Mouse (Mus musculus) limb, embryonic 11.5 days (tissue): ENCODE data around the gene Fggy. TPM values are rescaled to one million over a fixed set of nuclear protein-coding genes. Genes with fewer than 3 reads are reported as not detected.

ENCODE experiments used
- ATAC-seq: fragments of 200-750 bp; cut with Nextera tagmentation; 2 replicates; pipeline ENCODE4 v1.8.0; 2017; ENCODE audit warnings: low read depth; ENCODE audit not compliant: insufficient number of reproducible peaks, low FRiP score, low TSS enrichment
- DNase-seq: peaks from one replicate; pipeline ENCODE4 v3.0.0-alpha.2; 2015; ENCODE audit warnings: low spot score
- H3K27ac ChIP-seq: fragments of 300-500 bp; sonication (generic); replicated peaks from 2 replicates; pipeline ENCODE4 v1.5.1; 2014; ENCODE audit warnings: low read depth, mild to moderate bottlenecking, low read length
- H3K27me3 ChIP-seq: fragments of 300-500 bp; sonication (generic); 2 replicates; pipeline ENCODE4 v1.6.1; 2014; ENCODE audit warnings: mild to moderate bottlenecking, low read length, mixed read lengths; ENCODE audit not compliant: control insufficient read depth, insufficient read depth
- H3K36me3 ChIP-seq: fragments of 300-500 bp; sonication (generic); 2 replicates; pipeline ENCODE4 v1.6.1; 2014; ENCODE audit warnings: mild to moderate bottlenecking, low read length, moderate library complexity, mixed read lengths; ENCODE audit not compliant: control insufficient read depth, insufficient read depth
- H3K4me1 ChIP-seq: fragments of 300-500 bp; sonication (generic); 2 replicates; pipeline ENCODE4 v1.6.1; 2014; ENCODE audit warnings: low read length, mixed read lengths; ENCODE audit not compliant: control insufficient read depth, insufficient read depth
- H3K4me2 ChIP-seq: fragments of 300-500 bp; sonication (generic); 2 replicates; pipeline ENCODE4 v1.6.1; 2014; ENCODE audit warnings: low read depth, mild to moderate bottlenecking, moderate library complexity; ENCODE audit not compliant: severe bottlenecking
- H3K4me3 ChIP-seq: fragments of 300-500 bp; sonication (generic); 2 replicates; pipeline ENCODE4 v1.5.1; 2014; ENCODE audit warnings: low read depth, low read length
- H3K9ac ChIP-seq: fragments of 300-500 bp; sonication (generic); 2 replicates; pipeline ENCODE4 v1.6.1; 2014; ENCODE audit warnings: mild to moderate bottlenecking, low read length
- H3K9me3 ChIP-seq: fragments of 300-500 bp; sonication (generic); 2 replicates; pipeline ENCODE4 v1.6.1; 2016; ENCODE audit warnings: low read length; ENCODE audit not compliant: control insufficient read depth
- WGBS: fragments of 180-500 bp; shearing (Covaris S2); extraction: QIAGEN DNeasy Blood & Tissue Kit; methylation state at CpG from one replicate; pipeline ENCODE4 v1.1.7; 2014; 5-methylcytosine and 5-hydroxymethylcytosine counted together
- polyA plus RNA-seq: library from polyadenylated mRNA; unstranded; fragments of >200 nt; fragmentation: Nextera tagmentation; extraction: Ambion mirVana; gene quantifications from 2 replicates; pipeline ENCODE4 v1.2.1, GENCODE M21; 2014

Fggy gene
- polyA plus RNA-seq, 1 experiment from 2014 or later: 8.4 TPM

DNA sequence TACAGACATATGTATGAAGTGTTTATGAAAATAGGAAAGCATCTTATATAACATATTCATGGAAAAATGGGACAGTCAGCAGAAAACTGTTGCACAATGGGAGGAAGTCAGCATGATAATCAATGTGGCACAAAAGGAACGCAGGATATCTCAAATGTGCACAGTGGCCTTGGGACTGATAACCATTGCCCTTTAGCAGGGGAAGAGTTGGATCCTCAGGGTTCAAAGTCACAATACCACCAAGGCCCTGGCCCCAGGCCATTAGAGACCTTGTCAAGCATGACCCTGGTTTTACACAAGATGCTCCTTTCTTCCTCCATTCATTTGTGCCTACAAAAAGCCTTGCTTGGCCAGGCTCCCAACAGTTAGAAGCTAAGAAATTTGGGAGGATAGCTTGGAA lies 83.5 kb downstream of the Fggy start:
- no peak overlapping the region for H3K9ac ChIP-seq
- no peak overlapping the region for H3K4me3 ChIP-seq
- DNase-seq: no peak
- no peaks in the 10 kb centered on the region for H3K4me1 ChIP-seq
- no peaks in the 10 kb centered on the region for H3K36me3 ChIP-seq
- no peak for ATAC-seq
- no peaks in the 10 kb centered on the region for H3K9me3 ChIP-seq
- WGBS: 90% methylated on average over 1 of the region's 1 CpGs
- H3K4me2 ChIP-seq: no peak overlapping the region
- no peaks in the 10 kb centered on the region for H3K27me3 ChIP-seq
- no peak overlapping the region for H3K27ac ChIP-seq

DNA sequence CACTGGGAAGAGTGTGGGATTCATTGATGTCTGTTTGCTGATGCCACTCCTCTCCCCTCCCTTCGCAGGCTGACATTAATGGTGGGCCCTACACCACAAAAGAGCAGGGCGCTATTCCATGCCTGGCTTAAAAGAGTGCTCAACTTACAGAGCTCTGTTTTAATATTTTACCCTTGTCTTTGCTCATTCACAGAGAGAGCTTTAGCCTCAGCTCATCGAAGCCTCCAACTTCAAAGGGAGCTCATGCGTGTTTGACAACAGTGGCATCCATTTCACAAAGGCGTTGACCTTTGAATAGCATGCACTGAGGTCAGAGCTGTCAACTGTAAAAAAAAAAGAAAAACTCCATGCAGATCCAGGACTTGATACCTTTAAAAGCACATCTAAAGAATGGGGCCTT lies 86.7 kb downstream of the Fggy start:
- H3K9me3 ChIP-seq: no peaks in the 10 kb centered on the region
- H3K4me2 ChIP-seq: no peak overlapping the region
- no peaks in the 10 kb centered on the region for H3K4me1 ChIP-seq
- no peak overlapping the region for H3K9ac ChIP-seq
- no peak overlapping the region for H3K4me3 ChIP-seq
- H3K27me3 ChIP-seq: no peaks in the 10 kb centered on the region
- WGBS: 55% methylated on average over 5 of the region's 5 CpGs
- DNase-seq (no peak), ATAC-seq (no peak)
- no peak overlapping the region for H3K27ac ChIP-seq
- H3K36me3 ChIP-seq: no peaks in the 10 kb centered on the region

DNA sequence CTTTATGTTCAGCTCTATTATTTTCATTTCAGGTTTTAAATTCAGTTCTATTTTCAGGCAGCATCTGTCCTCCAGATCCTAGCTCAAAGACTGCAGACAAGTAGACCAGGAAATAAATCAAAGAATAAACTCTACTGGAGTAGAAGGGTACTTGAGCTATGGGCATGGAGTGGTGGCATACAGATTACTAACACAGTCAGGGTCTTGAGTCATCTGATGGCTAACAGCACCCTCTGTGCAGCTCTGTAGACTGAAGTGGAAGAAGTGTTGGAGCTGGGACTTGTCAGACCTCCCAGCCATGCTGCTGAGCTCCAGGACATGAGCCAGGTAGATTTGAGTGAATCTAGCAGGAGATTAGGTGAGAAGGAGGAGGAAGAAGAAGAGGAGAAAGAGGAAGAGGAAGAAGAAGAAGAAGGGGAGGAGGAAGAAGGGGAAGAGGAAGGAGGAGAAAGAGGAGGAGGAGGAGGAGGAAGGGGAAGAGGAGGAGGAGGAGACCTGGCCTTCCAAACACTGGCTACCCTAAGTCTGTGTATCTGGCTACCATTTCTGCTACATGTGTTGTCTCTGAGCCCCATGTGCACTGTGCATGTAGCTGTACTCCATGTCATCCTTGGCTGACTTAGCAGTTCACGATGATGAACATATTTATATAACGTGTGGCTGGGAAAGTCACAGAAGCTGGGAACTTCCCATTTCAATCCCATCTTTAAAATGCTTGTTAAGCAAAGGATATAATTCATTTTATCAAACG lies 91.7 kb downstream of the Fggy start:
- Histone ChIP-seq H3K36me3 (no peaks in the 10 kb centered on the region), H3K9ac (no peak overlapping the region), H3K9me3 (no peaks in the 10 kb centered on the region), H3K27me3 (no peaks in the 10 kb centered on the region), H3K27ac (no peak overlapping the region), H3K4me3 (no peak overlapping the region), H3K4me2 (no peak overlapping the region), H3K4me1 (peaks cover 11% of the 10 kb centered on the region)
- ATAC-seq (no peak), DNase-seq (no peak)
- 49% methylated on average over 3 of the region's 3 CpGs for WGBS

DNA sequence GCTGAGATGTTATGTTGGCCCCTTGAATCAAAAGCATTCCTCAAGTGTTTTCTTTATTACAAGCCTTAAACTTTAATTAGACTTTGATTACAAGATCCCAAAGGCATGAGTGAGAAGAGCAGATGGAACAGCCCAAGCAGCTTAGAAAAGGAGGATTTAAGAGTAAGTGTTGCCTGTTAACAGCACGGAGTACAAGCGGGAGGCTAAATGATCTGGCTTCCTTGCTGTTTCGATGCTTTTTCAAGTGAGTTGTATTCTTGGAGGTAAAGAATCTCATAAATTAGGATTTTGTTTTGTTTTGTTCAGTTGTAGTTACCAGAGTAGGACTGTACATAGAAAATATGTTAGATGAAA lies 92.2 kb downstream of the Fggy start:
- H3K27me3 ChIP-seq: no peaks in the 10 kb centered on the region
- no peaks in the 10 kb centered on the region for H3K9me3 ChIP-seq
- H3K9ac ChIP-seq: no peak overlapping the region
- no peak overlapping the region for H3K27ac ChIP-seq
- WGBS: 66% methylated on average over 3 of the region's 3 CpGs
- DNase-seq (no peak), ATAC-seq (no peak)
- no peaks in the 10 kb centered on the region for H3K36me3 ChIP-seq
- no peak overlapping the region for H3K4me2 ChIP-seq
- peaks cover 13% of the 10 kb centered on the region for H3K4me1 ChIP-seq
- H3K4me3 ChIP-seq: no peak overlapping the region

DNA sequence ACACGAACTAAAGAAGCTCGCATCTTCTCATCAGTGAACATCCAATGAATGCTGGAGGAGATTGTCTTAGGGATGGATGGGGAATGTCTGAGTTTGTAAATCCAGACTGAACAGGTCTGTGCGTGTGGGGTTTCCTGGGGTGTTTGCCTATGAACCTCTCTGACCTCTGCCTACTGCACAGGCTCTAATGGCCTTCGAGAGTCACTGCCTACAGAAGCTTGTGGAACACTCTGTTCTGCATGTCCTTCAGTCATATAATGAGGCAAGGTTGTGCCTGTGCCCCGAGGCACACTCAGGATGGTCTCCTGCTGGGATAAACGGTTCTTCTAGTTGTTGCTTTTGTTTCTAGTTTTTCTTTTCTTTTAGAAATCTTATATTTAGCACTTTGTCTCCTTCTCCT lies 92.7 kb downstream of the Fggy start:
- Histone ChIP-seq H3K27me3 (no peaks in the 10 kb centered on the region), H3K36me3 (no peaks in the 10 kb centered on the region), H3K27ac (no peak overlapping the region), H3K4me3 (no peak overlapping the region), H3K4me1 (peaks cover 13% of the 10 kb centered on the region), H3K4me2 (no peak overlapping the region), H3K9me3 (no peaks in the 10 kb centered on the region), H3K9ac (no peak overlapping the region)
- ATAC-seq: no peak
- peak; percentile 25 for DNase-seq
- 50% methylated on average over 6 of the region's 6 CpGs for WGBS

DNA sequence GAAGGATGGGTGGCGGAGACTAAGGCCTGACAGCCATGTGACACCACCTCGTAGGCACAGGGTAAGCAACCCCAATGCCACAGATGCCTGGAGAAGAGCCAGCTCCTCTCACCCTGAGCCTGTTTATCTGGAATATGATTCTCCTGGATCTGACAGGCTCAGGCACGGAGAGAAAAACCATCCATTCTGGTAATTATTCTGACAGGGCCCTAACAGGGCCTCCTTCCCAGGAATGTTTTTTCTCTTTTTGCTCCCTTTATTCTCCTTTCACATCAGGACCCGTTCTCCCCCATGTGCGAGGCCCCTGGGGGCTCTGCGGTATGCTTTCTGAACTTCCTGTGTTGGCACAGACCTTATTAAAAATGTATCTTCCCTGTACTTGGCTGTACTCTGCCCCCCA lies 94.7 kb downstream of the Fggy start:
- Histone ChIP-seq H3K27me3 (no peaks in the 10 kb centered on the region), H3K4me3 (no peak overlapping the region), H3K36me3 (no peaks in the 10 kb centered on the region), H3K9ac (no peak overlapping the region), H3K27ac (no peak overlapping the region), H3K9me3 (no peaks in the 10 kb centered on the region), H3K4me2 (no peak overlapping the region), H3K4me1 (peaks cover 13% of the 10 kb centered on the region)
- WGBS: 42% methylated on average over 6 of the region's 6 CpGs
- ATAC-seq (no peak), DNase-seq (peak; percentile 27)

DNA sequence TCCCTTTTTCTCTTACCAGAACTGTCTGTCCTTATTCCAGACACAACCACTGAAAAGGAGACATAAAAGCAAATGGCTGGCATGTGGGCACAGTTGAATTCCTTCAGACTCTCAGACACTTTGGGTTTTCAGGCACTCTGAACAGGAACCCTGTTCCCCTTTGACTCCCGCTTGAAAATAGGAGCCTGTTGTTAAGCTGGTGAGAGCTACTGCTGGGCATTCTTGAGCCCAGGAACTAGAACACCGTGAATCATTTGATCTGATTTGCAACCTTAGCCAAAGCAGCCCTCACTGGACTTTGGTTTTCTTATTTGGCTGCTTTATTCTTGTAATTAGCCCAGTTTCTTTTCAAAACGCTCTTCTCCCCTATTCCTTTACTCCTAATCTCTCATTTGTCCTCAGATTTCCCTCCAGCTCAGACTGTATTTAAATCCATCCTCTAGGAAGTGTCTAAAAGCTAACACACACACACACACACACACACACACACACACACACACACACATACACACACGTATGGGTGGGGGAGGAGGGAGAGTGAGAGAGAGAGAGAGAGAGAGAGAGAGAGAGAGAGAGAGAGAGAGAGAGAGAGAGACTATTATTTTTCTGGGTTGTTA lies 96.1 kb downstream of the Fggy start:
- Histone ChIP-seq H3K36me3 (no peaks in the 10 kb centered on the region), H3K9ac (no peak overlapping the region), H3K4me1 (peaks cover 13% of the 10 kb centered on the region), H3K27me3 (no peaks in the 10 kb centered on the region), H3K4me2 (no peak overlapping the region), H3K27ac (no peak overlapping the region), H3K9me3 (no peaks in the 10 kb centered on the region), H3K4me3 (no peak overlapping the region)
- DNase-seq: no peak
- WGBS: 50% methylated on average over 3 of the region's 4 CpGs
- ATAC-seq: no peak

DNA sequence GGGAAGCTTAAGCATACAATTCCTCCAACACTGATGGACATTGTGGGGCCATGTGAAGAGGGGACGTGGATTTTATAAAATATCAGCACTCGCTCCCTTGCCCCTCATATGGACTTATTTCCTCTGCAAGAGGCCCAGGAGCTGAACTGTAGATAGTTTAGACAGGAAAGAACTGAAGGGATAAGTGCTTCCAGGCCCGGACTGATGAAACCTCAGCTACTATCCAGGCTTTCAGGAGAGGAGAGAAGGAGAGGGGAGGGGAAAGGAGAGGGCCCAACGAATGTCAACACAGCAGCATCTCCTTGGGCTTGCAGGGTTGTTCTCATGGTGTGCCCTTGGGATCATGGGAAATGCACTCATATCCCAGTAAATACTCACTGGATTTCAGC lies 96.6 kb downstream of the Fggy start:
- WGBS: 46% methylated on average over 4 of the region's 4 CpGs
- no peak for DNase-seq

DNA sequence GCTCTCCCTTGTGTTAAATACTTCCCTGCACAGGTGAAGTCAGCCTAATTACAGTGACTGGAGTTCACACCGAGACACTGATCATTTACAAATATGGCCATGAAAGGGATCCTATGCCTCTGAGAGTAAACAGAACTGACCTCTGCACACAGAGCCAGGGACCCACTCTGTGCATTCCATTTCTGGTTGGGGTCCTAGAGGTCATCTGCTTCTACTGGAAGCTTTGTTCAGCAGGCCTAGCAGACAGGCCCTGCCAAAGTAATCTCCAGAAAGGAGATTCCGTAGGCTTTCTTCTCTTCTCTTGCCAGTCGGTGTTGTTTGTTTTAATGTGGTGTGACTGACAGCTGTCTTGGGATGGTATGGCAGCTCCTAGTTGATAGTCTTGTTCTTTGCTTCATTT lies 101.7 kb downstream of the Fggy start:
- ATAC-seq (no peak), DNase-seq (no peak)
- H3K4me2 ChIP-seq: no peak overlapping the region
- H3K27me3 ChIP-seq: no peaks in the 10 kb centered on the region
- H3K4me3 ChIP-seq: no peak overlapping the region
- H3K27ac ChIP-seq: no peak overlapping the region
- 41% methylated on average over 3 of the region's 3 CpGs for WGBS
- no peaks in the 10 kb centered on the region for H3K36me3 ChIP-seq
- H3K9me3 ChIP-seq: no peaks in the 10 kb centered on the region
- peaks cover under 1% of the 10 kb centered on the region; the same call in 1 of the 2 replicates for H3K4me1 ChIP-seq
- no peak overlapping the region for H3K9ac ChIP-seq

More for the DNA sequence above, 96.6 kb downstream of the Fggy start:
- Histone ChIP-seq H3K4me1 (peaks cover 13% of the 10 kb centered on the region), H3K9ac (no peak overlapping the region), H3K4me3 (no peak overlapping the region), H3K27ac (no peak overlapping the region), H3K36me3 (no peaks in the 10 kb centered on the region), H3K4me2 (no peak overlapping the region), H3K27me3 (no peaks in the 10 kb centered on the region), H3K9me3 (no peaks in the 10 kb centered on the region)
- no peak for ATAC-seq
